Mouse (Mus musculus) granulocyte monocyte progenitor cell, adult 5-6 weeks (primary cell): ENCODE data around the gene Tnik. TPM values are rescaled to one million over a fixed set of nuclear protein-coding genes. Genes with fewer than 3 reads are reported as not detected.

ENCODE experiments used
- ATAC-seq: replicated peaks from 2 replicates; pipeline ENCODE4 v1.8.0; 2016; ENCODE audit warnings: mild to moderate bottlenecking, moderate TSS enrichment, inconsistent platforms; ENCODE audit not compliant: poor library complexity, severe bottlenecking
- total RNA-seq, 2 experiments: library from RNA; stranded (forward) in 1 of 2; stranded (reverse) in 1 of 2; fragments of 200-712, 200-1000 nt in 1 of 2; fragments of >200 nt in 1 of 2; fragmentation: Nextera tagmentation in 1 of 2; gene quantifications; 2 replicates each; pipeline ENCODE4 v1.2.3; 2014 to 2017

Tnik gene
- total RNA-seq, 2 experiments from 2014 or later, result 3.5 to 6.5 TPM

DNA sequence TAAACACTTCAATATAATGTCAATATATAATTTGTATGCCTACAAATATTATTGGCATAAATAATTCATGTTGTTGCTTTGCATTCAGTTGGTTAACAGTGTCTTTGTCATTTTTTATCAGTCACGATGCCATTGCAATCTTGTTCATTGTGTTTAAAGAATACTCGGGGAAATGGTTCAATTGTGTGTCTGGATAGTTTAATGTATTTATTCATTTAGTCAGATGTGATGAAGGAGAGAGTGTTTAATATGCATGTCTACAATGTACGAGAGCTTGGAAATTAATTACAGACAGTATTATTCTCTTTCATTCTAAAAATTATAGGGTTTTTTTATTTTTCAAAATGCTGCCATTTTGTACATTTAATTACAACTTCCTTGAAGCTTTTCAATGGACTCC is 190.4 kb downstream of the Tnik start:
- ATAC-seq, result no peak

- ATAC-seq, result no peak
Measured at GRCm38 (mm10) chr3:28456842-28457241, 193.8 kb downstream of the Tnik start.

GRCm38 (mm10) chr3:28457517-28457916 is 194.5 kb downstream of the Tnik start:
- ATAC-seq, result no peak

- ATAC-seq, result no peak
Measured at GRCm38 (mm10) chr3:28466688-28467087, 203.7 kb downstream of the Tnik start.

DNA sequence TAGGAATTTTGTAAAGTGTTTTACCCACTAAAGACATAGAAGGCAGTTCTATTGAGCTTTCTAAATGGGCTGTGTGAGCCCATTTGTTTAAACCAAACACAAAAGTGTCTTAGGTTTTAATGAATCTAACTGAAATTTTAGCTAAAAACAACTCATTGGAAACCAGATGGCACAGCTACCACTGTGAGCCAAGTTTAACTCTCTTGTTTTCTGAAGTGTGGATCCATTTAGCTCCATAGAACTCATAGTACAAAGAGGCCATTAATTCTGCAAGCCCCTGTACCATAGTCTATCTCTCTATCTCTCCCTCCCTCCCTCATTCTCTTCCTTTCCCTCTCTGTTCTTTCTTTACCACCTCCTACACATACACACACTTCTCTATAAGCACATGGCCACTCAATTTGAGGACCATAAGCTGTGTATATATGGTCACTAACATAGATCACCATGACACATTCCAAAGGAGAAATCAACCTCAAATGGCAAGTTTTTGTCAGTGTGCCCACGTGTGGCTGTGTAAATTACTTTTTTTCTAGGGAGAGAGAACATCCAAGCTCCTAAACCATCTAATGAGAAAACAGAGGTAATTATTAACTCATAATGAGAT is 204.2 kb downstream of the Tnik start:
- ATAC-seq, result no peak

GRCm38 (mm10) chr3:28467871-28468285 is 204.9 kb downstream of the Tnik start:
- ATAC-seq, result no peak

GRCm38 (mm10) chr3:28473439-28473838 is 210.4 kb downstream of the Tnik start:
- ATAC-seq, result no peak

- ATAC-seq, result no peak
Measured at GRCm38 (mm10) chr3:28477373-28477772, 214.4 kb downstream of the Tnik start.

- ATAC-seq, result no peak
Measured at GRCm38 (mm10) chr3:28485716-28486115, 222.7 kb downstream of the Tnik start.

DNA sequence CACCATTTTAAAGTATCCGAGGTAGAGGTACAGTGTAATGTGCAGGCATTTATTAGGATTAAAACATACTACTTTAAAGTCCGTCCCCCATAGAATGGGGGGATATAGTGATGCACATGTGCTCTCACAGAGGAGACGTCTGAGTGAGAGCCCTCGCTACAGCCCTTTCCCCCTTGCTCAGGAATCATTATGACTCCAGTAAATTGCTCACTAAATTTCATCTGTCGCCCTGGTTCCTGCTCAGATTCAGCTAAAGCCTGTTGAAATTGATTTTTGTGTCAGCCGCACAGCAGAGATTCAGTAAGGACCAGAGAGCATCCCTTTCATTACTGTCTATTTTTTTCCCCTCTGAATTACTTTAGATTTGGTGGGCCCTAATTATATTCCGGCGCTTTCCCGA is 224.4 kb downstream of the Tnik start:
- ATAC-seq, result no peak

DNA sequence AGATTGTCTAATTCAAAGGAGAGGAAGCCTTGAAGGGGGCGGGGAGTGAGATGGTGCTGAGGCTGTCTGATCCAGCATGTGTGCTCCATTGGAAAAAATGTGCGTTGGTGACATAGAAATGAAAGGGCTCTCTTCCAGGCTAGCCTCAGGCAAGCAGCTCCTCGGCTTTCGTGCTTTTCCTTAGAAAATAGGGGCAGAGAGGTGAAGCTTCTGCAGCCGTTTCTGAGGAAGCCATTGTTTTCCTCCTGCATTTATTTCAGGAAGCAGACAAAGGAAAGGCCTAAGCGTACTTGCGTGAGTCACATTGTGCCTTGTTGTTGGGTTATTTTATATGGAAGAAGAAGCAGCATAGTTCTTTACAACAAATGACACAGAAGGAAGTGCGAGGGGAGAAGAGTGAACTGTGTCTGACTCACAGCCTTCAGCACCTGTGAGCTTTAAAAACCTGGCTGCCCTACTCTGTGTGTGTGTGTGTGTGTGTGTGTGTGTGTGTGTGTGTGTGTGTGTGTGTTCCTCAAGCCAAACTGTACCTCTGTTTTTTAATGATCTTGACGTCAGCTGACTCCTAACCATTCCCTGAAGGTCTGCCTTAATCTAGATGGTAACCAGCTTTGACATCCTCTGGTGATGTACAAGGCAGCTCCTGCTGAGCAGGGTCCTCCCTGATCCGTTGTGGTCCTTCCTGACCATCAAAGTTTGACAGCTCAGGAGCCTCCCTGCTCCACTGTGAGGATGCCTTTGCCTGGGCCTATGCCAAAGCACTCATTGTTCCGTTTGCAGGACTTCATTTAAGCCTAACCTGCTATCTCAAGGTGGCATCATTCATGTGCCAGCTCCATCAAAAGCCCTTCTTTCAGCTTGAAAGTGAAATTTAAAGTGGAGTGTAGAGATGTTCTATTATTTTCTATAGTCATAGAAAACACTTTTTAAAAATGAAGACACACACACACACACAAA is 228.3 kb downstream of the Tnik start:
- no peak for ATAC-seq

GRCm38 (mm10) chr3:28496806-28497502 is 233.9 kb downstream of the Tnik start:
- no peak for ATAC-seq

DNA sequence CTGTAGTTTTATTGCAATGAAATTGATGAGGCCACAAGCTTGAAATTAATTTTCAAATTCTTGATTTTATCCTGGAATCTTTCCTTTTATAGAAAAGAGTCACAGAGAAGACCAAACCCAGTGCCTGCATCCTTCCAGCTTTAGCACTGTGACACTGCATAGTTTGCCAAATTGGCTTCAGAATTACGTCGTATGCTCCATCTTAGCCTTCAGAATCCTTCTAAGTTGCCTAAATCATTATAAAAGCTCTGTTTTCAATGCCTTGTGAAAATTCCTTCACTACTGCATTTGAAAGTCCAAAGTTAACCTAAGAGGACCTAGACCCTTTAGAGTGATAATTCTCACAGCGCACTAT is 234.5 kb downstream of the Tnik start:
- ATAC-seq, result no peak

DNA sequence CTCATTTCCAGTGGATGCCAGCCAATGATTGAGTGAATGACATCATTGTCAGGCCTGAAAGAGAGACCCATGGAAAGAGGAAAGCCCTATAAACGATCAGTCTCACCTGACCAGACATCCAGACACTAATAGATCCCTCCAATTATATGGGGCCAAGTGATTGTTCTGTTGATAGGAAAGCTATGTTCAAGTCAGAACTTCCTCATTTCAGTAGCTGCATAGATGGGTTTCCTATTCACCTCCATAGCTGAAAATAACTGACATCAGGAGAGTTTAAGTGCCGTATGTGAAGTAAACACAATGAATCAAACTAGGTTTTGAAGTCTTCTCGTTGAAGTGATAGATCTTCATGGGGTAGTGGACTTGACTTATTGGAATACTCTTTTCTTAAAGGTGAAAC is 239.7 kb downstream of the Tnik start:
- no peak for ATAC-seq

DNA sequence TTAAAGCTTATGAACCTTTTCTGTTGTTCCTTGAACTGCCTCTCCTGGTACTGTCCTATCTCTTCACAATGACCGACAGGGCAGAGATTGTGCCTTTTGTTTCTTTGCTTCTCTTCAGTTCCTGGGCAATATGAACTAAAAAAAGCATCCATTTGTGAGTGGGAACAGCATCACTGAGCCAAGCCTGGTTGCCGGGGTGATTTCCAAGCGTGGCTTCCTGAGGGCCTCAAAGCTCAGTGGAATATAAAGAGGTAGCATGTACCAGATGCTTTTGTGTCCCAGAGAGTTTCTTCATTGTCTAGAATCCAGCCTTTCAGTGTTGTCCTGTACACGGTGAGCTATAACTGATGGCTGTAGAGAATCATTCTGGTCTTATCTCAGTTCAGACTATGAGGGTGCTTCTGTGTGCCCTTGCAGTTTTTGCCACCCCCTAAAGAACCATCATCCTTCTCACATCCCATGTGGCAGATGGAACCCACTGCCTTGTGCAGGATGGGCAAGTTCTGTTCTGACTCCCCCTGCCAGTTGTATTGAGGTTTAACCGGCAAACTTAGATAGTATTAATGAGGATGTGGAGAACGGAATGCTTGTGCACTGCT is 246.4 kb downstream of the Tnik start:
- ATAC-seq, result no peak

DNA sequence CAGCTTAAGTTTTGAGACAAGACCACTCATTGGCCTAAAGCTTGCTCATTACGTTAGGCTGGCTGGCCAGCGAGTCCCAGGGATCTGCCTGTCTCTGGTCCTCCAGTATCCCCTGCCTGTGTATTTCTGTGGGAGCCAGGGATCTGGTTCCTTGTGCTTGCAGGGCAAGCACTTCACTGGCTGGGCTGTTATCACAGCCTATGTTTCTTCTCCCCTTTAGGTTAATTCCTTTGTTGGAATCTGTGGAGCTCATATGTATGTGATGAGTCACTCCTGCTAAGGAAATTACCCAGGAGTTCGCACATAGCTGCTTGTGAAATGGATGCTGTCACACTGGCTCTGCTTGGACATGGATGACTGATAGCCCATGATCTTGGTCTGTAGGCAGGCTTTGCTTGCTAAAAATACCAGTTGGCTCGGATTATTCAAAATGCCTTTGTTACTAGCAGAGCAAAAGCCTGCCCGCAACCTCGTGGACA is 260.0 kb downstream of the Tnik start:
- ATAC-seq, result no peak

DNA sequence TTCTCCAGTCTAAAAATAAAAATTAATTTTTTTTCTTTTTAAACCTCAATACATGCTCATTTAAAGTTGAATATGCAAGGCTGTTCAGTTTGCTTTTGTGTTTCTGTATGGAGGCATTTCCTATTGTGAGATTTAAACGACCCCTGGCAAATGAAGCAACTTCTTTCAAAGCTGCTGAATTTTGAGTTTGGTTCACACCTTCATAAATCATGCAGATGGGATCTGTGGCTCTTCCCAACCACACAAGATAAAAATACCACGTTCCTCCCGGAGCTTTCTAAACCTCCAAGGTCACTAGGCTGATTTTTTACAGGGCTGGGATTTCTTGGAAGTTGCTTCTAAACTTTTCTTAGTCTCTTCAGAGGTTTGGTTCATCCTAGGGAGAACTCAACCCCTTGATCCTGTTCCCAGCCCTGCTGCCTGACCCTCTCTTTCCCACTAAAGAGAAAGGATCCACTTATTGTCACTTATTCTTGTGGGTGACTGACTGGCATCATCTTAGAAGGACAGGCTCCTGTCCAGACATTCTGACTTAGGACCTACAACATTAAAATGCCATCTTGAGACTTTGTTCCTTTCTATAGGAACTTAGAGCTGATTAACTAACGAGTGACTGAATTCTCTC is 260.6 kb downstream of the Tnik start:
- no peak for ATAC-seq

DNA sequence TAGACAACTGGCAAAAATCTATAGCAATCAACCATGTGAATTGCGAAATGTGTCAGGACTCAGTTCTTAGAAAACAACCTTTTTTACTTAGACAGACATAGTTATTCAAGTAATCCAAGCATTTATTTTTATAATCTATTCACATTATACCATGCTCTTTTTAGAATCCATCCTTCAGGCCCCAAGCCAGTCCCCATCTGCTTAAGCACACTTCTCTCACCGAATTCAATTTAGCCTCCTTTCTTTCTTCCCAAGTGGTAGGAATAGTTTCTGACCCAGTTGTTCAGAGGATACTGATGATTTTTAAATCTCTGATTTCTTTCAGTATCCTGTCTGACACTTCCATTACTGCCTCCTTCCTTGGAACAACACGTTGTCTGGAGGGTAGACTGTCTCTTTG is 261.5 kb downstream of the Tnik start:
- no peak for ATAC-seq

- no peak for ATAC-seq
Measured at GRCm38 (mm10) chr3:28526671-28527070, 263.7 kb downstream of the Tnik start.

DNA sequence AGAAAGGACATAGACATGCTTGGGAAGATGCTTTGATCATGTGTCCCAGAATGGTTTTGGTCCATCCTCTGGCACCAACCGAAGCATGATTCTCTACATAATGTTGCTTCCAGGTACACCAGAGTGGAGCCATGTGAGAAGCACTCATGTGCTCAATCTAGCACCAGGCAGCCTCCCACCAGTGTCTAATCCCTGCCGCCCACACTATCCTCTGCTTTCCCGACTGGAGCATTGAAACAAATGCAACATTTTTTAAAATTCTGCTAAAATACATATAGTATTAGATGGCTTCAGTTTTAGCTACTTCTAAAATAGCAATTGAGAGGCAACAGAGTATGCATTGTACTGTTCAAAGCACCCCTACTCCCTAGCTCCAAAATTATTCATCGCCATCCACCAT is 264.2 kb downstream of the Tnik start:
- no peak for ATAC-seq
